Mouse (Mus musculus): ENCODE data around the gene Auh. TPM values are rescaled to one million over a fixed set of nuclear protein-coding genes. Genes with fewer than 3 reads are reported as not detected.

The Auh gene
- polyA plus RNA-seq, 1 experiment: 88.6 TPM

- peaks cover 10% of the 10 kb centered on the region for H3K4me1 ChIP-seq (ENCODE audit: control insufficient read depth, insufficient read depth, low read length)
- DNase-seq: no peak
- no peaks in the 10 kb centered on the region for H3K36me3 ChIP-seq (ENCODE audit: control insufficient read depth, insufficient read depth, low read length)
- H3K27ac ChIP-seq (ENCODE audit: insufficient read depth, low read depth, low read length): no peak overlapping the region
- no peak overlapping the region for H3K4me3 ChIP-seq (ENCODE audit: insufficient read depth, low read depth, low read length)
- 63% methylated on average over 4 of the region's 4 CpGs for WGBS
- TF ChIP-seq POLR2A (IDR thresholded peaks at IDR 0.05; ENCODE audit: low read depth, low read length) (no peak), CTCF (conservative IDR thresholded peaks at IDR 0.05; ENCODE audit: insufficient read depth, insufficient read length, low read depth, low read length) (no peak)
- H3K27me3 ChIP-seq (replicated peaks; ENCODE audit: control insufficient read depth, insufficient read depth, low read length): no peaks in the 10 kb centered on the region
Observed at GRCm38 (mm10) chr13:52819901-52820300, 109.6 kb downstream of the Auh start.

DNA sequence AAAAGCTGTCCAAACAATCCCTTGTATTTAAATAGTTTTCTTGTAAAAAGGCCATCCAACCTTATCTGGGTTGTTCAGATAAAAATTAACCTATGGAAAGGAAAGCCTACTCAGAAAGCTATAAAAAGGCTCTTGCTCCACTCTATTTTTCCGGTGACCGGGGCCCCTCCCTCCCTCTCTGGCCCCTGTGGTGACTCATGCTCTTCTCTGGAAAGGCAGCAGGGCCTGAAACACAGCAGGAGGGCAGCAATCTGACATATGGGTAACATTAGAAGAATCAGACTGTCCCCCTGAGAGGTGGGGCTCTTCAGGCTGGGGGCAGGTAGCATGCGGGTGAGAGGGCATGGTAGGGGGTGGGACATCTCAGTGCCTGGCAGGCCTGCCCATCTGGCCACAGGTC, 110.7 kb downstream of the Auh start:
- Histone ChIP-seq H3K36me3 (ENCODE audit: control insufficient read depth, insufficient read depth, low read length) (no peaks in the 10 kb centered on the region), H3K27ac (ENCODE audit: insufficient read depth, low read depth, low read length) (no peak overlapping the region), H3K27me3 (replicated peaks; ENCODE audit: control insufficient read depth, insufficient read depth, low read length) (no peaks in the 10 kb centered on the region), H3K4me3 (ENCODE audit: insufficient read depth, low read depth, low read length) (no peak overlapping the region), H3K4me1 (ENCODE audit: control insufficient read depth, insufficient read depth, low read length) (peaks cover 10% of the 10 kb centered on the region)
- TF ChIP-seq POLR2A (IDR thresholded peaks at IDR 0.05; ENCODE audit: low read depth, low read length): no peak
- TF ChIP-seq CTCF (conservative IDR thresholded peaks at IDR 0.05; ENCODE audit: insufficient read depth, insufficient read length, low read depth, low read length): no peak
- peak; percentile 60 for DNase-seq
- 23% methylated on average over 3 of the region's 3 CpGs for WGBS

DNA sequence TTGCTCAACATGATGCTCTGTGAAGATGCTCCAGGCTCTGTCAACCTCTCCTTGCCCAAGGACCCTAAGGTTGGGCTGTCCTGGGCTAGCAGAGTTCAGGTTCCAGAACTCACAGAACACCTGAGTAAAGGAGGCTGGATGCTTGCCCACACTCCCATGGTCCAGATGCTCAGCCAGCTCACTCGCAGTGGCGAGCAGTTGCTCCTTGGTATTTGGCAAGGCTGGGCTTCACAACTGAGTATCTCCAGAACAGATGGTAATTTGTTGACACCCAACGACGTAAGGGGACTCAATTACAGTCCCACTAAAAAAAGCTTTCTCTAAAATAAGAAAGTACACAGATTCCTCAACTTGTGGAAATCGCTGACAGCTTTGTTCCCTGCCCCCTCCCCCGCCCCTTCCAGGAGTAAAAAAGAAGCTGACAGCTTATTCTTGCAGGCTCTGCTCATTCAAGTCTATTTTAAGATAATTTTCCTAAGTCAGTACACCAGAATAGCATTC, 111.4 kb downstream of the Auh start:
- H3K27me3 ChIP-seq (replicated peaks; ENCODE audit: control insufficient read depth, insufficient read depth, low read length): no peaks in the 10 kb centered on the region
- H3K36me3 ChIP-seq (ENCODE audit: control insufficient read depth, insufficient read depth, low read length): no peaks in the 10 kb centered on the region
- WGBS: 37% methylated on average over 6 of the region's 6 CpGs
- TF ChIP-seq CTCF (conservative IDR thresholded peaks at IDR 0.05; ENCODE audit: insufficient read depth, insufficient read length, low read depth, low read length) (no peak), POLR2A (IDR thresholded peaks at IDR 0.05; ENCODE audit: low read depth, low read length) (no peak)
- peak; percentile 47 for DNase-seq
- 0 out of 2 replicates have a peak overlapping the region, but pooled peaks have one; percentile 49 for H3K27ac ChIP-seq (ENCODE audit: insufficient read depth, low read depth, low read length)
- peaks cover 10% of the 10 kb centered on the region for H3K4me1 ChIP-seq (ENCODE audit: control insufficient read depth, insufficient read depth, low read length)
- no peak overlapping the region for H3K4me3 ChIP-seq (ENCODE audit: insufficient read depth, low read depth, low read length)

DNA sequence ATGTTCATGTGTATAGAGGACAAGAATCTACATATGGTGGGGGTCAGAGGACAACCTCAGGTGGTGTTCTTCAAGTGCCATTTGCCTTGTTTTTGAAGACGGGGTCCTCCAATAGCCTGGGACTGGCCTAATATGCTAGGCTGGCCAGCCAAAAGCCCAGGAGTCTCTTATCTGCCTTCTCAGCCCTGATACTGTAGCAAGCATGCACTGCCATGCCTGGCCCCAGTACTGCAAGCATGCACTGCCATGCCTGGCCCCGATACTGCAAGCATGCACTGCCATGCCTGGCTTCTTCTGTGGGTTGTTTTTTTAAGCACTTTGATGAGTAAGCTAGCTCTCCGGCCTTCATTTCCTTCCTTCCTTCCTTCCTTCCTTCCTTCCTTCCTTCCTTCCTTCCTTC, 115.7 kb downstream of the Auh start:
- Histone ChIP-seq H3K27me3 (replicated peaks; ENCODE audit: control insufficient read depth, insufficient read depth, low read length) (no peaks in the 10 kb centered on the region), H3K4me1 (ENCODE audit: control insufficient read depth, insufficient read depth, low read length) (no peaks in the 10 kb centered on the region), H3K4me3 (ENCODE audit: insufficient read depth, low read depth, low read length) (no peak overlapping the region), H3K36me3 (ENCODE audit: control insufficient read depth, insufficient read depth, low read length) (no peaks in the 10 kb centered on the region), H3K27ac (ENCODE audit: insufficient read depth, low read depth, low read length) (no peak overlapping the region)
- no peak for TF ChIP-seq CTCF (conservative IDR thresholded peaks at IDR 0.05; ENCODE audit: insufficient read depth, insufficient read length, low read depth, low read length)
- no peak for TF ChIP-seq POLR2A (IDR thresholded peaks at IDR 0.05; ENCODE audit: low read depth, low read length)
- WGBS: 72% methylated on average over 3 of the region's 3 CpGs
- DNase-seq: no peak

DNA sequence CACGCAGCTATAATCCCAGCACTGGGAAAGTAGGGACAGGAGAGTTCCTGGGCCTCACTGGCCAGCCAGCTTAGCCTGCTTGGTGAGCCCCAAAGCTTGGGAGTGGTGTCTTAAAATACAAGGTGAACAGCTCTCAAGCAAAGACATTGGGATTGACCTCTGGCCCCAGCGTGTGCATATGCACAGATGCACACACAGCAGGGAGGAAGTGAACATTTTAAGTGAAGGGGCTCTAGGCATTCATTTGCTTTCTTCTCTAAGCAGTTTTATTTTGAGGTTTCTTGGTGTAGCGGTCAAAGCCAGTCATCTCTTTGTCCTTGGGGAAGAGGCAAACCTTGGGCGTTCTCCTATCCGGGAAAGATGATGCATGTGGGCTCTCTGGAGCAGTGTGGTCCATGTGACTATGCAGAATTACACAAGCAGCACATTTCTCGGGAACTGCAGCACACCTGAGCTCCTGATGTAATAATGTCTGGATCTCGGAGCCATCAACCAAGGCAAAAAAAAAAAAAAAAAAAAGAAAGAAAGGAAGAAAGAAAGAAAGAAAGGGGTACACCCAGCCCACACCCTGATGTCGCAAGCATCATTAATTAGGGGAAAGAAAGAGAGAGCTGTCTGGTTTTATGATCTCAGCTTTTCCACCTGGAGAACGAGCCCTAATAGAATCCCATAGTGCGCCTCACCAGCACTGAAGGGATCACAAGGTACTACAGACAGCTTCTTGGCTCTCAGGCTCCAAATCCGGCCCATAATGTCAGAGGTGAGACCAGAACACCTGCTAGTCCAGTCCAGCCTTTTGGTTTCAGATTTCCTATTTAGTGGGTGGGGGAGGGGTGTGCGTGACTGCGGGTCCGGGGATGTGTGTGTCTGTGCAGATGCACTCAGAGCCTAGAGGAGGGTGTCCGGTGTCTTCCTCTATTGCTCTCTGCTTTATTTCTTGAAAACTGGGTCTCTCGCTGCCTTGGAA, 116.6 kb downstream of the Auh start:
- no peak overlapping the region for H3K4me3 ChIP-seq (ENCODE audit: insufficient read depth, low read depth, low read length)
- H3K4me1 ChIP-seq (ENCODE audit: control insufficient read depth, insufficient read depth, low read length): no peaks in the 10 kb centered on the region
- WGBS: 65% methylated on average over 16 of the region's 16 CpGs
- DNase-seq: no peak
- H3K36me3 ChIP-seq (ENCODE audit: control insufficient read depth, insufficient read depth, low read length): no peaks in the 10 kb centered on the region
- TF ChIP-seq POLR2A (IDR thresholded peaks at IDR 0.05; ENCODE audit: low read depth, low read length): no peak
- TF ChIP-seq CTCF (conservative IDR thresholded peaks at IDR 0.05; ENCODE audit: insufficient read depth, insufficient read length, low read depth, low read length): no peak
- no peak overlapping the region for H3K27ac ChIP-seq (ENCODE audit: insufficient read depth, low read depth, low read length)
- H3K27me3 ChIP-seq (replicated peaks; ENCODE audit: control insufficient read depth, insufficient read depth, low read length): no peaks in the 10 kb centered on the region

GRCm38 (mm10) chr13:52807722-52808121, 121.8 kb downstream of the Auh start:
- TF ChIP-seq POLR2A (IDR thresholded peaks at IDR 0.05; ENCODE audit: low read depth, low read length): no peak
- no peak for TF ChIP-seq CTCF (conservative IDR thresholded peaks at IDR 0.05; ENCODE audit: insufficient read depth, insufficient read length, low read depth, low read length)
- H3K4me3 ChIP-seq (ENCODE audit: insufficient read depth, low read depth, low read length): no peak overlapping the region
- WGBS: 90% methylated on average over 11 of the region's 11 CpGs

GRCm38 (mm10) chr13:52806029-52806428, 123.5 kb downstream of the Auh start:
- Histone ChIP-seq H3K4me3 (ENCODE audit: insufficient read depth, low read depth, low read length) (no peak overlapping the region), H3K27ac (ENCODE audit: insufficient read depth, low read depth, low read length) (no peak overlapping the region), H3K27me3 (replicated peaks; ENCODE audit: control insufficient read depth, insufficient read depth, low read length) (no peaks in the 10 kb centered on the region), H3K4me1 (ENCODE audit: control insufficient read depth, insufficient read depth, low read length) (no peaks in the 10 kb centered on the region), H3K36me3 (ENCODE audit: control insufficient read depth, insufficient read depth, low read length) (no peaks in the 10 kb centered on the region)
- TF ChIP-seq CTCF (conservative IDR thresholded peaks at IDR 0.05; ENCODE audit: insufficient read depth, insufficient read length, low read depth, low read length): no peak
- TF ChIP-seq POLR2A (IDR thresholded peaks at IDR 0.05; ENCODE audit: low read depth, low read length): no peak
- no peak for DNase-seq
- 32% methylated on average over 4 of the region's 4 CpGs for WGBS

More at GRCm38 (mm10) chr13:52807722-52808121, 121.8 kb downstream of the Auh start:
- DNase-seq: no peak
- Histone ChIP-seq H3K36me3 (ENCODE audit: control insufficient read depth, insufficient read depth, low read length) (no peaks in the 10 kb centered on the region), H3K27me3 (replicated peaks; ENCODE audit: control insufficient read depth, insufficient read depth, low read length) (no peaks in the 10 kb centered on the region), H3K4me1 (ENCODE audit: control insufficient read depth, insufficient read depth, low read length) (no peaks in the 10 kb centered on the region), H3K27ac (ENCODE audit: insufficient read depth, low read depth, low read length) (no peak overlapping the region)
